1 mouse cellular context compared by ENCODE assay signal in the genomic region with DNA sequence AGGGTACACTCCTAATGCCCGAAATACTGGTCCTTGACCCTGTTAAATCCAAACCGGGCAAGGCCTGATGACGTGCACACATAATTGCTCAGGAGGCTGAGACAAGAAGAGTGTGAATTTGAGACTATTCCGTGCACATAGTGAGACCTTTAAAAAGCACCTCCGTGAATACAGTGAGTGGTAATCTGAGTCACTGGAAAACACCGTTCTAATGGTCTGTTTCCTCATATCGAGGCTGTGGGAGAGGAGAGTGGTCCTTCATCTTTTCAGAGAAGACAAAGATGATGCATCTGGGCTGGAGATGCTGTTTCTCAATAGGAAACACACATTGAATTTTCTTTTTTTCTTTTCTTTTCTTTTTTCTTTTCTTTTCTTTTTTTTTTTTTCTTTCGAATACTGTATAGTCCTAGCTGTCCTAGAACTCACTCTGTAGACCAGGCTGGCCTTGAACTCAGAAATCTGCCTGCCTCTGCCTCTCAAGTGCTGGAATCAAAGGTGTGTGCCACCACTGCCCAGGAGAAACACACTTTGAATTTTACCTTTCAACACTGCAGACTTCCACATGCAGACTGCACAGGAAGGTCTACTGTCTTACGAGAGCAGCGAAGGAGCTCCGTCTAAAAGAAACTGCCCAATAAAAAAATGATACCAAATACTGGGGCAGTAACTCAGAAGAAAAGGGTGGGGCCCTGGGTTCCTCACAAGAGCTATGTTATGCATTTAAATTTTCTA.
A peak's percentile ranks its signal among the peaks of the same experiment; 100 is the strongest.
TF ChIP-seq lines count a peak whose summit lies in the region.

No protein-coding gene starts in this region.

TF ChIP-seq in CH12.LX, 34 proteins besides CTCF, POLR2A, EP300 and RAD21 (continued from another document):
- TF ChIP-seq PAX5 (IDR thresholded peaks at IDR 0.05; ENCODE audit: low read length) (no peak), MAZ (IDR thresholded peaks at IDR 0.05; ENCODE audit: low read depth, low read length) (no peak), BHLHE40 (IDR thresholded peaks at IDR 0.05; ENCODE audit: low read depth, low read length) (no peak), ZKSCAN1 (IDR thresholded peaks at IDR 0.05; ENCODE audit: borderline replicate concordance, low read depth, low read length) (peak; percentile 95), HCFC1 (IDR thresholded peaks at IDR 0.05; ENCODE audit: low read depth, low read length) (no peak), POLR2AphosphoS2 (IDR thresholded peaks at IDR 0.05; ENCODE audit: low read depth, low read length) (no peak), E2F4 (IDR thresholded peaks at IDR 0.05; ENCODE audit: insufficient replicate concordance, low read depth, low read length) (0 out of 2 replicates have a peak, but pooled peaks have one; percentile 21), CHD1 (IDR thresholded peaks at IDR 0.05; ENCODE audit: low read depth, low read length) (no peak), UBTF (IDR thresholded peaks at IDR 0.05; ENCODE audit: low read depth, low read length) (no peak), SIN3A (IDR thresholded peaks at IDR 0.05; ENCODE audit: low read length) (no peak), KAT2A (IDR thresholded peaks at IDR 0.05; ENCODE audit: insufficient replicate concordance, low read length) (no peak), IRF4 (IDR thresholded peaks at IDR 0.05; ENCODE audit: low read depth, low read length) (peak; percentile 41; the same call in 1 of the 2 replicates), TBP (conservative IDR thresholded peaks at IDR 0.05; ENCODE audit: low read depth, low read length) (no peak), ZMIZ1 (IDR thresholded peaks at IDR 0.05; ENCODE audit: low read depth, low read length) (no peak), MXI1 (IDR thresholded peaks at IDR 0.05; ENCODE audit: low read depth, low read length) (no peak), ETS1 (conservative IDR thresholded peaks at IDR 0.05; ENCODE audit: low read depth, low read length) (0 out of 2 replicates have a peak, but pooled peaks have one; percentile 38), MYC (IDR thresholded peaks at IDR 0.05; ENCODE audit: low read depth, low read length) (no peak), JUND (conservative IDR thresholded peaks at IDR 0.05; ENCODE audit: low read depth, low read length) (peak; percentile 34; the same call in 1 of the 2 replicates)
